Mouse (Mus musculus) kidney, adult 9 months (tissue): Measurements from ENCODE around the gene Cacng2.
"Not testable (repeated sequence)": the region's sequence is repeated elsewhere in the genome, so short reads cannot be mapped to it uniquely, and the experiment has no call there.

Experiments used
- DNase-seq: peaks from one replicate; pipeline ENCODE4 v3.0.0; 2022

Cacng2 gene

DNA sequence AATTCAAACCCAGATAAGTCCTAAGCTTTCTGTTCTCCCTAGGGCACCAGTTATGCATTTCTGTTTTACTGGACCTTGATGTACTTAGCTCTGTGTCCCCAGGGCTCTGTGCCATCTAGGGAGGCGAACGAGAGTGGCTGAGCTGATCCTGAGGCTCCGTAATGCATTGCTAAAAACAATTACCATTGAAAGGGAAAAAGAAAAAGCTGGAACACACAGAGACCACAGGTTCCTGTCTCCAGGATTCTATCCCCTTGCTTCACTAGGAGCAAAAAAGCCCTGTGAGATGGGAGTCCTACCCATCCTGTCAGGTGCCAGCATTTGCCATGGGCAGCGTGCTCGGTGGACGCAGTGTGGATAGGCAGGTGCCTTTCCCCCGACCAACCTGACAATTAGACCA is 38.4 kb downstream of the Cacng2 start:
- DNase-seq, result no peak

DNA sequence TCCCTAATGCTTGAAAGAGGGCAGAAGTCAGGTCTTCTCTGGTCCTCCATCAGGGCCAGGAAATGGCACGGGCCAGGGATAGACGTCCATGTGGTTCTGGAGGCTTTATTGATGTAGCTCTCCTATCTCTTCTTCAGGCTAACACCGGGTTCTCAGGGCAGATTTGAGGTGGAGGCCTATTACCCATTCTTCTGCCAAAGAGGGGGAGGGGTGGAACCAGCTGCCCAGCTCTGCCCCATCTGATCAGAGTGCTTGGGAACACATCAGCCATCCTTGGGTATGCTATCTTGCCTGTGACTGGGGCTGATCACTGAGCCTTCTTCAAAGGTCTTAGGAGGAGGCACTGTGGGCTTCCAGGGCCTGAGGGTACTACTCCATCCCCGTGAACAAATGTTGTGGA is 39.5 kb downstream of the Cacng2 start:
- DNase-seq, result no peak

GRCm38 (mm10) chr15:78078776-78079628 is 40.8 kb downstream of the Cacng2 start:
- DNase-seq, result no peak

GRCm38 (mm10) chr15:78078206-78078605 is 41.6 kb downstream of the Cacng2 start:
- no peak for DNase-seq

- no peak for DNase-seq
Observed at GRCm38 (mm10) chr15:78075921-78076320, 43.9 kb downstream of the Cacng2 start.

DNA sequence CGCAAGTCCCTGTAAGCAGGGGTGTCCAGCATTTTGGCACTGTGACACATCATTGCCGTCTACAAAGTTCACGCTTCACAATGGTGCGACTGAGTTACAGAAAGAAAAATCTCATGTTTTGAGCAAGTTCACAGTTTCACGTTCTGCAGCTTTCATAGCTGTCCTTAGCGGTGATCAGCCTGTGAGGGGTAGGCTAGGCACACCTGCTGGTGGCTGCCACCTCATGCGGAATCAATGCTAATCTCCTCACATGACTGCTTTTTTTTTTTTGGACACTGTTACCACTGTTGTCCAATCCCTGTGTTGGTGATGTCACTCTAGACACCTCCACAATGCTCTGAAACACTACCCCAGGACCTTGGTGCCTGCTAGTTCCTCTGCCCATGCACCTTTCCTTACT is 46.7 kb downstream of the Cacng2 start:
- DNase-seq, result no peak

DNA sequence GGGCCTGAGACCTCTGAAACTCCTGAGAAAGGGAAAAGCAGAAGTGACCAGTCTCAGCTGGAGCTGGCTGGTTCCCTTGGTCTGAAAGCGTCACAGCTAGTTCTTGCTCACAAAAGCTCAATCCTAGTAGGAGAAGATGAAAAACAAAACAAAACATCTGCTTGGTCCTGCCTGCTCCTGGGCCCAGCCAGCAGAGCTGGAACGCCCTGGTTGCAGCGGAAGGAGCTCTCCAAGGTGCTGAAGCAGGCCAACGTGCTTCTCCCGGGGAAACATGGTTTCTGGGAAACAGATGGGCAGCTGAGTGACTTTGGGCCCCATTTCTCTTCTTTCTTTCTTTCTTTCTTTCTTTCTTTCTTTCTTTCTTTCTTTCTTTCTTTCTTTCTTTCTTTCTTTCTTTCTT is 53.4 kb downstream of the Cacng2 start:
- peak; percentile 46 for DNase-seq

DNA sequence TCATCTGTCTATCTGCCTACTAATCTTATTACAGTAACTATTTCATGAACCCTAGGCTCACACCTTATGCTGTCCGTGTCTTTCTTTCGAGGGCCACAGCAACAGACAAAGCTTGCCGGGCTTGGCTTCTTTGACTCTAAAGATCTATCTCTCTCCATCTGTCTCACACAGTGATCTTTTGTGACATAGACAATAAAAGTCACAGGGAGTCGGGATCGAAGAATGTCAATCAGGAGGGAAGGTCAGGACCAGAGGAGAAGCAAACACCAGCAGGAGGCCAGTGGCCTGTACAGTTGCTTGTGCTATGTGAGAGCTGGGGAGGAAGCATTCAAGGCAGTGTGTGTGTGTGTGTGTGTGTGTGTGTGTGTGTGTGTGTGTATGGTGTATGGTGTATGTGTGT is 54.3 kb downstream of the Cacng2 start:
- DNase-seq, result no peak

GRCm38 (mm10) chr15:78064340-78064739 is 55.5 kb downstream of the Cacng2 start:
- DNase-seq, result no peak

GRCm38 (mm10) chr15:78062467-78062866 is 57.4 kb downstream of the Cacng2 start:
- DNase-seq, result no peak

- DNase-seq, result no peak
Observed at GRCm38 (mm10) chr15:78056930-78057329, 62.9 kb downstream of the Cacng2 start.

GRCm38 (mm10) chr15:78050682-78051081 is 69.1 kb downstream of the Cacng2 start:
- DNase-seq, result no peak

GRCm38 (mm10) chr15:78049933-78050332 is 69.9 kb downstream of the Cacng2 start:
- no peak for DNase-seq

- no peak for DNase-seq
Observed at GRCm38 (mm10) chr15:78045842-78046241, 74.0 kb downstream of the Cacng2 start.

- no peak for DNase-seq
Observed at GRCm38 (mm10) chr15:78045314-78045713, 74.5 kb downstream of the Cacng2 start.

DNA sequence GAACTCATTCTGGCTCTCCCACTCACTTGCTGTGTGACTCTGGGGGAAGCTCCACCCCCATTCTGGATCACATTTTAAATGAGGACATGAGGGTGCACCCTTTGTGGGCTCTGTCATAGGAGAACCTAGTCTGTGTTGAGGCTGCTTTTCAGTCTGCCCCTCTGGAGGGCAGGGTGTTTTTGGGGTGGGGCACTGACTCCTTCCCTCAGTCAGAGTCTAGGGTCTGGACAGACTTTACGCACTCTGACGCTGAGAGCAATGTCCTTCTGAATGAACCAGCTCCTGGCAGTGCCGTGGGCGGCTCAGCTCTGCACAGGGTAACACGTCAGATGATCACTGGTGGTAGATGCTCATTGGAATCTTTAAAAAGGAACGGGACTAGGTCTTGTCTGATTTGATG is 75.0 kb downstream of the Cacng2 start:
- no peak for DNase-seq

- no peak for DNase-seq
Observed at GRCm38 (mm10) chr15:78042706-78043105, 77.1 kb downstream of the Cacng2 start.

GRCm38 (mm10) chr15:78037626-78038025 is 82.2 kb downstream of the Cacng2 start:
- no peak for DNase-seq

DNA sequence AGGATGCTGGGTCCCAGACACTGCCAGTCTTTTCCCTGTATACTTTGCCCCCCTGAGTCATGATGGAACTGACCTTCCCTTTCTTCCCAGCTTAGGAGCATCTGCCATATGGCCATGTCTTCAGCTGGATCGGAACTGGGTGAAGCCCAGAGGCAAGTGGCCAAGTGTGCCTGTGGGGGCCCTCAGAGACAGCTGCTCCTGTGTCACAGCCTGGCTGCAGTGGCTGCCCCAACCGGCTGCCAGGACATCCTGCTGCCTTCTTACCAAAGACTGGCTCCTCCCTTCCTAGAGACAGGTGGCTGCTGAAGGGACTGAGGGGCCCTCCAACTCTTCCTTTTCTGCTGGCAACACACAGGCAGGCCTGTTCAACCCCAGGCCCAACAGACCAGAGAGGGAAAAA is 83.2 kb downstream of the Cacng2 start:
- DNase-seq, result no peak

DNA sequence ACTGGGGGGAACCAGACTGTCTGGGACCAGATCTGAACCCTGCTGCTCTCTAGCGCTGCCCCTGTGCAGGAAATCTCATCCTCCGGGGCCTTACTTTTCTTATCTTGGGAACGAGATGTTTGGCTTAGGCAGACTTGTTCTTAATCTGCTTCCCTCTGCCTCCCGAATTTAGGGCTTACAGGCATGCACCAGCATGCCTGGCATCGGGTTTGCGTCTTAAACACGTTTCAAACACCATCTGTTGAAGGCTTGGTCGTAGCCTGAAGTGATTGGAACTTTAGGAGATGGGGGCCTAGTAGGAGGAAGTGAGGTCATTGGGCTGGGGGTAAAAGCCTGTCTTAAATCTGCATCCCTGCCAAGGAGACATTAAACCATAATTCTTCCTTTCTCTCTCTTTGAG is 89.9 kb downstream of the Cacng2 start:
- DNase-seq, result no peak

DNA sequence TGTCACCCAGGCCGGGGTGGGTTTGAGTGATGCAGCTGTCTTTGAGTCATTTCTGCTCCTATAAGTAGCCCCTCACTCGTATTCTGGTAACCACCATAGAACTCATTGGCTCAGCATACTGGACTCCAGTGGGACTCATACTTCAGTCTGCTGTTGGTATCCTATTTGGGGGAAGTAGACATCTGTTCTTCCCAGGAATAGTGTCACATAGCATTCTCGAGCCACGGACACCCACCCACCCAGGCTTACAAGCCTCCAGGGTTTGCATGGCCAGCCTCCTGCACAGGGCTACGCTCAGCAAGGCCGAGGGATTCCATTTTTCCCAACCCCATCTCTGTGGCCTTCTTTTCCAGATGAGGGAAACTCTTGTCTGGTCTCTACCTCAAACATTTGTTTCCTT is 93.3 kb downstream of the Cacng2 start:
- DNase-seq, result no peak

- DNase-seq, result no peak
Observed at GRCm38 (mm10) chr15:78024211-78024610, 95.6 kb downstream of the Cacng2 start.

GRCm38 (mm10) chr15:78014046-78014445 is 105.8 kb downstream of the Cacng2 start:
- DNase-seq, result no peak

DNA sequence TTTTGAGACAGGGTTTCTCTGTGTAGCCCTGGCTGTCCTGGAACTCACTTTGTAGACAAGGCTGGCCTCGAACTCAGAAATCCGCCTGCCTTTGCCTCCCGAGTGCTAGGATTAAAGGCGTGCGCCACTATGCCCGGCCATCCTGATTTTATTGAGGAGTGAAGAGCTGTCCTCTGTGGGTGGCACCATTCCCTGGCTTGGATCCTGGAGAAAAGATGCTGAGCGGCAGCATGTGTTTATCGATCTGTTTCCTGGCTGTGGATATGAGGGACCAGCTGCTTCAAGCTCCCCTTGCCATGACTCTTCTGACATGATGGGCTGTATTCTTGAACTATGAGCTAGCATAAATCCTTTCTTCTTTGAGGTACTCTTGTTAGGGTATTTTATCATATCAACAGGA is 111.6 kb downstream of the Cacng2 start:
- DNase-seq, result not testable (repeated sequence)

DNA sequence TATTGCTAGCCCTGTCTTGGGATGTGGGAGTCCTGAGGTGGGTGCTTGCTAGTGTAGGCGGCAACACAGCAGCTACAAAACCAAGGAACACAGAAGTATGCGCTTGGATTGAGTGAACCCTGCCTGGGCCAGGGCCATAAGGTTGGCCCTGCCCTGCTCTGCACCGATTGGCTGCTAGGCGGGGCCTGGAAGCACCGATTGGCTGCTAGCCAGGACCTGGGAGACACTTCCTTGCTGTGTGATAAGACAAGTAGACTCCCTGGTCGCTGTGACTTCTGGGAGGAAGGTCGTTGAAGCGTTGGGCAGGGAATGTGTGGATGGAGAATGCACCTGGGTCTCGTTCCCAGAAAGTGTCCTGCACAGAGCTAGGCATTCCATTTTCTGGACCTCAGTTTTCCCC is 115.9 kb downstream of the Cacng2 start:
- DNase-seq, result no peak
